Mouse (Mus musculus) T-helper 17 cell (primary cell): ENCODE measurements at regions not wholly inside any gene's neighbourhood (a gene's known extent, or its start where the extent isn't known, plus 50 kb on each side); places are given as distances from the start of the nearest gene placed in this dataset.
"Not testable (repeated sequence)": the region's sequence is repeated elsewhere in the genome, so short reads cannot be mapped to it uniquely, and the experiment has no call there.

Experiments used
- in situ Hi-C, 2 experiments: fragments of 300-600 bp; cut with MboI, MseI; formaldehyde crosslinking; loops; 1 replicate in 1 of 2; 2 replicates in 1 of 2; pipeline ENCODE4 v1.15.1; 2025; ENCODE audit warnings: high pct_unique_total_duplicates in 2 of 2

GRCm38 (mm10) chr14:14478159-14478558 is 77.1 kb downstream of the Olfr721-ps1 start:
- in situ Hi-C loops, result not testable (repeated sequence)

- in situ Hi-C loops, result no loop called here
These were observed 80.7 kb downstream of the Olfr721-ps1 start for GRCm38 (mm10) chr14:14481840-14482239.

GRCm38 (mm10) chr14:14486356-14486755 is 85.3 kb downstream of the Olfr721-ps1 start:
- in situ Hi-C loops, result no loop called here

- in situ Hi-C loops, result no loop called here
These were observed 89.4 kb downstream of the Olfr721-ps1 start for GRCm38 (mm10) chr14:14490501-14490900.

- in situ Hi-C loops, result no loop called here
These were observed 90.9 kb downstream of the Olfr721-ps1 start for GRCm38 (mm10) chr14:14492041-14492440.

- in situ Hi-C loops, result no loop called here
These were observed 110.8 kb downstream of the Olfr721-ps1 start for GRCm38 (mm10) chr14:14511927-14512326.

- in situ Hi-C loops, result no loop called here
These were observed 112.0 kb downstream of the Olfr721-ps1 start for GRCm38 (mm10) chr14:14513056-14513455.

GRCm38 (mm10) chr14:14513498-14513897 is 112.4 kb downstream of the Olfr721-ps1 start:
- in situ Hi-C loops, result no loop called here

- in situ Hi-C loops, result no loop called here
These were observed 113.5 kb downstream of the Olfr721-ps1 start for GRCm38 (mm10) chr14:14514440-14515172.

GRCm38 (mm10) chr14:14515363-14515762 is 114.3 kb downstream of the Olfr721-ps1 start:
- in situ Hi-C loops, result no loop called here

- in situ Hi-C loops, result no loop called here
These were observed 114.8 kb downstream of the Olfr721-ps1 start for GRCm38 (mm10) chr14:14515918-14516317.

GRCm38 (mm10) chr14:14518027-14518426 is 116.9 kb downstream of the Olfr721-ps1 start:
- in situ Hi-C loops, result no loop called here

GRCm38 (mm10) chr14:14518841-14519240 is 117.7 kb downstream of the Olfr721-ps1 start:
- in situ Hi-C loops, result no loop called here

GRCm38 (mm10) chr14:14520195-14520594 is 119.1 kb downstream of the Olfr721-ps1 start:
- in situ Hi-C loops, result no loop called here

GRCm38 (mm10) chr14:14521331-14521730 is 120.2 kb downstream of the Olfr721-ps1 start:
- in situ Hi-C loops, result not testable (repeated sequence)

GRCm38 (mm10) chr14:14525225-14525624 is 124.1 kb downstream of the Olfr721-ps1 start:
- in situ Hi-C loops, result no loop called here

GRCm38 (mm10) chr14:14528437-14528836 is 127.3 kb downstream of the Olfr721-ps1 start:
- in situ Hi-C loops, result no loop called here

GRCm38 (mm10) chr14:14541206-14541605 is 140.1 kb downstream of the Olfr721-ps1 start:
- in situ Hi-C loops, result no loop called here

- in situ Hi-C loops, result no loop called here
These were observed 140.6 kb downstream of the Olfr721-ps1 start for GRCm38 (mm10) chr14:14541705-14542104.

- in situ Hi-C loops, result no loop called here
These were observed 143.1 kb downstream of the Olfr721-ps1 start for GRCm38 (mm10) chr14:14544236-14544635.

GRCm38 (mm10) chr14:14552201-14552600 is 149.9 kb upstream of the Slc4a7 start:
- in situ Hi-C loops, result no loop called here

- in situ Hi-C loops, result loop anchor here in 1 of 2 experiments (5.0 kb wide), 1 partner anchor 1577 kb away; no protein-coding TSS in a partner anchor
These were observed 127.2 kb upstream of the Slc4a7 start for GRCm38 (mm10) chr14:14574851-14575250.

GRCm38 (mm10) chr14:14591939-14592338 is 110.1 kb upstream of the Slc4a7 start:
- in situ Hi-C loops, result no loop called here
